Mouse (Mus musculus) cerebellum, adult 2 months (tissue): Measurements from ENCODE around the gene Tgfb2.

Experiments used
- CTCF ChIP-seq: fragments of 200-500 bp; IDR thresholded peaks from 2 replicates; pipeline ENCODE4 v1.5.1; 2011; ENCODE audit warnings: low read depth, mild to moderate bottlenecking, control low read depth, low read length, moderate library complexity, borderline replicate concordance; ENCODE audit not compliant: insufficient read depth
- POLR2A ChIP-seq: fragments of 200-500 bp; IDR thresholded peaks from 2 replicates; pipeline ENCODE4 v1.6.1; 2011; ENCODE audit warnings: low read length, control low read depth, borderline replicate concordance; ENCODE audit not compliant: insufficient read depth

DNA sequence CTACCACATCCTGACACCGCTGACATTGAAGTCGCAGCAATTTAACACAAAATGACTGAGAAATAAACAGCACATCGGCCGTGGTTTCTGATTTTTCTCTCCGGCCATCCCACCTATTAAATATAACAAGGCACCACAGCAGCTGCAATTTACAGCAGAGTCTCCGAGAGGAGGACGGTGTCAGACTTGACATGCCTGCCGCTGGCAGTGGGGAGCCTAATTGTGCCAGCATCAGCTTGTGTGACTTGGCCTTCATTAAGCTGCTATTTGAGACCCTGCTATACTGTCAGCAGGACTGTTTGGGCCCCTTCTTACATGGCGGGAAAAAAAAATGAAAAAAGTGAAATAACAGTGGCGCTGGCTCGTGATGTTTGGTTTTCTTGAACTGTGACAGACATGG, 47.0 kb downstream of the Tgfb2 start:
- TF ChIP-seq CTCF (no peak), POLR2A (no peak)
